Mouse (Mus musculus): ENCODE data around the gene March11. TPM values are rescaled to one million over a fixed set of nuclear protein-coding genes. Genes with fewer than 3 reads are reported as not detected.
A peak's percentile ranks its signal among the peaks of the same experiment; 100 is the strongest.

March11 gene
- under 1 TPM in 1 of 2 experiments, not detected in 1; 0.11 TPM for total RNA-seq (2021)
- long read RNA-seq, experiment 1, result 0 reads
- long read RNA-seq, experiment 2, result 0 reads

DNA sequence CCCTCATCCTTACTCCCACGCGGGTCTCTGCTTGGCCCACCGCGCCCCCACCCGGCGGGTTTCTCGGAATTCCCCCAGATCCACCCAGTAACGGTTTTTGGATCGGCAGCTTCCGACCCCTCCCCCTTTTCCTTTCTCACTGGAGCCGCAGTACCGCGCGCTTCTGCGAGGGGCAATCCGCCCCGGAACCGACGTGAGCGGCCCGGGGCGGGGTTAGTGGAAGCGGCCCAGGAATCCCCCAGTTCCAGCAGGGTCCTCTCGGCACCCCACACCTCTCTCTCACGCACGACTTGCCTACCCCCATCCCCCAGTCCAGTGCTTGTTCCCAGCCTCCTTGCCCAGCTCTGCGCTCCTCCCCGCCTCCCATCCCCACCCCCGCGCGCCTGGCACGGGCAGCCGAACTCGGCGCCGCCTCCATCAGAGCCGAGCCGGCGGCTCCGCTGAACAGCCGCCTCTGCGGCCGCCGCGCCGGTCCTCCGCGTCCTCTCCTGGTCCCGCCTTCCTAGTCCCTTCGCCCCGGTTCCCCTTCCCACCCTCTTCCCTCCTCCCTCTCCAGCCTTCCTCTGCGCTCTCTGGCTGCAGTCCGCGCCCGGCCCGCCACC, at the start of gene March11:
TSS of gene March11 (plus strand) at position 420 of the 602 bp plus-strand sequence.
- no peak for DNase-seq

DNA sequence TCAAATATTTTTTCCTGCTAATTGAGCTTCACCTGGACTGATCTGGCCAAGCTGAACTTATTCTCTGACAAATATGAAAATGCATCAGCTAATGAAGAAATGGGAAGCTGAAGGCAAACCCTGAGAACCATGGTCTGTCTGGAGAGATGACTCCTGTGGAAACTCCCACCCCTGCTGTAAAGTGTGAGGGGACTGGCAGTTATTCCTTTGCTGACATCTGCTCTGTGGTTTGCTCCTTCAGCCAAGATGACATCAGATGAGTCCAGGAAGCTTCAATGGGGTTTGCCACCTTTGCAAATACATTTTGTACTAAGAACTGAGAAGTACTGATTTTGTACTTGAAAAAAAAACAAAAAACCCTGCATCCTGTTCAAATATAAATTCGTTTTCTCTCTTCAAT, 46.5 kb upstream of the March11 start:
- no peak for DNase-seq

DNA sequence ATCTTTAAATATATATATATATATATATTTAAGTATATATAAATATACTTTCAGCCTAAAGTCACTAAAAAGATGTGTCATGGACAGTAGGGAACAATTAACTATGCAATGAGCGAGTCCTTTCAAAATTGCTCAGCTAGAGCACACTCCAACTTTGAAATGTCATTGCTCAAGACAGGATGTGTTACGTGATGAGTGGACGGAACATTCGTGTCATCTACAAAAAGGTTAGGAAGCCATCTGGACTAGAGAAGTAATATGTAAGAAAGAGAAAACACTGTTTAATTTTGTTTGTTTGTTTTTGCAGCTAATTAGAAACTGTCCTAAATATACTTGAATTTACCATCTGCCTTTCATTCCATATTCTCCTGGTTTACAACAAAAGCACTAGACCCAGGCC, 39.3 kb upstream of the March11 start:
- DNase-seq, result no peak

DNA sequence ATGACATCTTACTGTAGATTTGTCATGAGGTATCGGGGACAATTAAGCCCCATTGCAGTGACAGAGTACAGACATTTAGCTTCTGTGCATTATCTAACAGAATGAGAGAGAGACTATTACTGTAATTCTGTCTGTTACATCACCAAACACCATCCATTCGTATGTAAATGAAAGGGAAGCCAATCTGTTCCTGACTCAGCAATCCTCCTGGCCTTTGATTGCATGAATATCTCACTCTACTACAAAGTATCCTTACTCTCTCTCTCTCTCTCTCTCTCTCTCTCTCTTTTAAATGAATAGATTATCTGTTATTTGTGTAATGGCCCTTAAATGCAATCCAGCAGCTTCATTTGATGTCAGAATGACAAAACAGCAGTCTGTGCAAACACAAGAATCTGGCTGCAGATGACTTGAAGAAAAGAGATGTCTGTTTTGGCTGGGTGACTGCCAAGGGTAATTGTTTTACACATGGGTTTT, 32.8 kb upstream of the March11 start:
- no peak for DNase-seq

DNA sequence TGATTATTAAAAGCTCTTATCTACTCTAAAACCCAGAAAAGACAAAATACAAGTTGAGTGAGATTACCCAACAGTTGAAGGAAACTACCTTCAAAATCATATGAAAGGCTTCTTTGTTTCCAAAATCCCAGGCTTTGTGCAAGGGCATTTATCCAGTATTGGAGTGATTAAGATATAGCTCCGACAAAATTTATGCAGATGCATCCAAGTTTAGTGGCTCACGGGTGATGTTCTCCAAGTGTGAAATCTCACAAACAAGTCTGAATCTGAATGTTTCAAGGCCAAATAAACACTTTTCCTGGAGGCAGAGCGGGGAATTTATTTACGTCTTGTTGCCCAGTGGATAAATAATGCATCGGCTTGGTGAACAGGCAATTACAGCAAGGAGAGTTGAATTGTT, 32.2 kb upstream of the March11 start:
- no peak for DNase-seq

DNA sequence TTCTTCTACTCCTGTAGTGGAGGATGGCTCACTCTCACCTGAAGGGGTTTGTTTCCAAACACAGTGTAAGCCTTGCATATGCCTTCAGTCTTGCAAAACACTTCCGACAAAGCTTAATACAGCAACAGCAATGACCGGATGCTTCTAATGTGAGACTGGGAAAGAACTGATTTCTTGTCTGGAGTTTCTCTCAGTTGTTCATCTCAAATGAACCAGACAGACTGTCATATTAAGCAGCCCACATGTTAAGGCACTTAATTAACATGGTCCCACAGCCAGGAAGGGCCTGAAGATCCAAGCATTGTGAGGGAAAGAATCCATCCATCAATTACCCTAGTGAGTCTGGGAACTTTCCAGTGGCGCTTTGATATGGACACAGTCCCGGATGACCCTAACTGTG, 17.0 kb upstream of the March11 start:
- DNase-seq, result no peak

DNA sequence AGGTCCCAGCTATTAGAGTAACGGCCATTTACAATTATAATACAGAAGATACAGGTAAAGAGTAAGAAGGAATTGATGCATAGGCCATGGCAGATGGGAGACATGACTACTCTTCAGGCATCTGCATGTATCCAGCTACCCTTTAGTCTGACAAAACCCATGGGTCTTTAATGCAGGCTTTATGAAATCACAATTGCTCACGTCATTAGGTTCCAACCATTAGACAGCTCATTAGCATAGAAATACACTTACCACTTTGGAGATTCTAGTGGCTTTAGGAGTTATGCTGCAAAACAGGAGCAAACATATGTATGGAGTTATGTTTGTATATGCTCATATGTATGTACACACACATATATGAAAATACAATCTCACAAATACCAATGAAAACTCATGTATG, 16.0 kb upstream of the March11 start:
- DNase-seq, result no peak

DNA sequence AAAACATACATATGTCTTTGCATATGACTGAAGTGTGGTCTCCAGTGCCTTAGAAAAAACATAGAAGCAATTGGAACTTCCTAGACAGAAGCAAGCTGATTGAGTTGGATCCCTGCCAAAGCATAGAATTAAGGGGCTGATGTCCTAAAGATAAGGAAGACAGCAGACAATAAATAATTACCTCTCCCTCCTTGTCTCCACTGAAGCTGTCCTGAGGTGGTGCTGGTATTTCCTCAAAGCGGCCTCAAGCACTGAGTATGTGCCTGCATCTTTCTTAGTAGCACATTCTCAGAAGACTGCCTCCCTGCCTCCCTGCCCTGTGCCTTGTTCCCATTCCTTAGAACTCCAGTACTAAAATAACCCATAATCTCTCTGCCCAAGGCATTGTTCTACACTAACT, 15.6 kb upstream of the March11 start:
- DNase-seq, result no peak

DNA sequence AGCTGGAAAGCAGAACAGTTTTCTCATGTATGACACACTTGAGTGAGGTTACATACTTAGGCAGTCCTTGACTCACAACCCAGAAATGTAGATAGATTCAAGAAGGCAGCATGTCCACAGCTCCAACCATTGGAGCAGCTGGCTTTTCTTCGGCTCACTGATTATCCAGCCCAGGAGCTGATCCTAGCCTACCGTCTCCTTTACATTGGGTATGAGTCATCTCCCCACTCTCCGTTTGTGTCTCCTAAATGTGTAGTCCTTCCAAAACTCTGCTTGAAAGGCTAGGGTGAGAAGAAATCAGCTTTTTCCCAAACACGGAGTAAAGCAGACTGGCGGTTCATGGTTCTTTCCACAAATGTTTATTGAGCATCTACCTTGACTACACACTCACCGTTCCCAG, 10.2 kb upstream of the March11 start:
- DNase-seq, result no peak

DNA sequence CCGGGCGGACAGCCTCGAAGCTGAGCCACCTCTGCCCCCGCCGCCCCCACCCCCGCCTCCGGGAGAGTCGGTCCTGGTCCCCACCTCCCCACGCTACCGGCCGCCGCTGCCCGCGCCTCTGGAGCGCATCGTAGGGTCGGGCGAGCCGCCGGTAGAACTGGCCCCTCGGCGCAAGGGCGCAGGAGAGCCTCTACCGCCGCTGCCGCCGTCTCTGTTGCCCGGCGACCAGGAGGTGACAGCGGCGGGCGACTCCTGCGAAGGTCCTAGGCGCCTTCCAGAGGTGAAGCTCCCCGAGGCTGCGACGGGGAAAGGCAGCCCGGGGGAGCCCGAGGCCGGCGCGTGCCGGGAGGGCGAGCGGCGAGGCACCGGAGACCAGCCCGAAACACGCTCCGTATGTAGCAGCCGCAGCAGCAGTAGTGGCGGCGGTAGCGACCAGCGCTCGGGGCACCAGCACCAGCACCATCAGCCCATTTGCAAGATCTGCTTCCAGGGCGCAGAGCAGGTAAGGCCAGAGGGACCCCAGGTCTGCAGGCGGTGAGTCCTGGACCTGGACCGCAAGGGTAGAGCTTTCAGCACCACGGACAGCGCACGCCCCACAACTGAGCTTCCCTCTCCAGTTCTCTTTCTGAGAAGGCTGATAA, 563 bp downstream of the March11 start:
- DNase-seq, result peak; percentile 80

DNA sequence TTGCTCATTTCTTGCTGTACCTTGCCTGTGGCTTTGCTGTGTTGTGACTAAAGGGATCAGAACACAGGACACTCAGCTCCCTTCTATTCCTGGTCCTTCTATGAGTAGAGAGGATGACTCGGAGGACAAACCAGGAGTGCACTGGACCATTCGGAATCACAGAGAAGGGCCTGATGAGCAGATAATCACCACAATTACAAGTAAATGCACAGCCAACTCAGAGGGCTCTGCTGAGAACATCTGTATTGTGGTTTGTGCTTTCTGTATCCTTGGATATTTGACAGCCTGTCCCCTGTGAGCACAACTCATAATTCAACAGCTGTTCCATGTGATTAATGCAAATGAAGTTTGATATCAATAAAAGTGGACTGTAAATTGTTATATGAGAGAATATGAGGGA, 11.0 kb downstream of the March11 start:
- DNase-seq, result no peak

DNA sequence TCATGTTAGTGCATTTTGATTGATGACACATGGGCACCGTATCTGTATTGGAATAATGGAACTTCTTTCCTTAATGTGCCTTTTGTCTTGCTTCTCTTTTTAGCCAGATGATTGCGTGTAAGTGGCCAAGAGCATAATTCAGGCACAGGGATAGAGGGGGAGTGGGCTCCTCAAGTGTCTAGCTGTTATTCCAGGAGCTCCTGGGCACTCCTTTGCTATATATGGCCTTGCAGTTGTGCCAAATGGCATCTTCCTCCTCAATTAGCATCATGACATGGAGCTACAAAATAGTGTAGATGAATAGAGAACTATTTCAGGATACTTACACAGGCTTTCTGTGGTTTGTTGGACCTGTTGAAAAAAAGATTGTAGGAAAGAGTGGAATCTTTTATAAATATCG, 11.6 kb downstream of the March11 start:
- DNase-seq, result no peak

DNA sequence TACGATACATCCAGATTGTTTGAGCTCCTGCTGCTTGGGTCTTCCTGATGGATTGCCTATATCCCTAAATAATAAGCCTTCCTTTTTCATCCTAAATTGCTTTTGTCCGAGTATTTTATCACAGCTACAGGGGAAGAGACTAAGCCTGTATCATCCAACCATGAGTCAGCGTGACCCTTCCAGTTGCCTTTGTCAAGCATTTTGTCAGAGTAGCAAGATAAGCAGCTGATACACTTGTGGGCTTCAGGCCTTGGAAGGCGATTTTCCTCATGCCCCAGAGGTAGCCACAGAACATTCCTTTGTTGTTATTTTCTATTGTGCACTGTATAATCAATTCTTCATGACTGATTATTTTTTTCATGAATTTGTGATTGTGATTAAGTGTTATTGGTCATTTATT, 14.0 kb downstream of the March11 start:
- DNase-seq, result no peak

DNA sequence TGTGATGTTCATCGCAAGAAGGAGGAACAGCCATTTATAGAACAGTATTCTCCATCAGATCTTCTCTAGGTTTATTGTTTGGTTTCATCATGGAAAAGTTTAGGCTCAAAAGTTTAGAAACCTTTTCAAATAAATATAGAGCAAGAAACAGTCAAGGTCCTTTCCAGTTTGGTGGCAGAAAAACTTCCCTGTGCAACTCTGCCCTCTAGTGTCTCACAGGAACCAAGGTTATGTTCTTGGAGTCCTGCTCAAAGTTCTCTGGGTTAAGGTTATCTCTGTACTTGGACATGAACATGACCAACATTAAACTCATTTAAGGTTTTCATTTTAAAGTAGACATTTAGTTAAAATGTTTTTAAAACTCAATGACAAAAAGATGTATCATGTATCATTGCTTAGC, 18.3 kb downstream of the March11 start:
- DNase-seq, result no peak

DNA sequence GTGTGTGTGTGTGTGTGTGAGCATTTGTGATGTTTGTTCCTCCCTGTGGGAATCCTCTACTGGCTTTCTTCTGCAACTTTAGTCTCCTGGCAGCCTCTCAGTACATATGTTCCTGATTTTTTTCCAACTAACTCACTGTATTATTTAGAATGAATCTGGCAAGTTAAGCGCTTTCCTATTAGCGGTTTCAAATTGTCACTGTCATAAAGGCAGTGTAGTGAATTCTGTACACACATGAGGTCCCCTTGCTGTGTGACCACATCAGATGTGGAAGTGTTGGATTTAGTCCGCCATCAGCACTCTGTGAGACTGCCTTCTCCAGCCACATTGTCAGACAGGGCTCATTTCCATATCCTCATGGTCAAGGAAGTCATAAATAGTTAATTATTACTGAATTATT, 26.9 kb downstream of the March11 start:
- DNase-seq, result no peak

DNA sequence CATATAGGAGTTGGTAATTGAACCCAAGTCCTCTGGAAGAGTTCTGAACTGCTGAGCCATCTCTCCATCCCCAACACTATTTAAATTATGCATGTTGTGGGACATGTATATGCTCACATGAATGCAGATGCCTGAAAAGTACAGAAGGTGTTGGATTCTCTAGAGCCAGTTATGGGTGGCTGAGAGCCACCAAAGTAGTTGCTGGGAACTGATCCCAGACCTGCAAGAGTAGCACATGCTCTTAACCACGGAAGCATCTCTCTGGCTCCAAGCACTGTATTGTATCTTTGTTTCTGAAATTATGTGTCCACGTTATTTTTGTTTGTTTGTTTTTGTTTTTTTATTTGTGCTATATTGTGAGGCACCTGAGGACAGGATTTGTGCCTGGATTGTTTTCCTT, 28.9 kb downstream of the March11 start:
- no peak for DNase-seq

DNA sequence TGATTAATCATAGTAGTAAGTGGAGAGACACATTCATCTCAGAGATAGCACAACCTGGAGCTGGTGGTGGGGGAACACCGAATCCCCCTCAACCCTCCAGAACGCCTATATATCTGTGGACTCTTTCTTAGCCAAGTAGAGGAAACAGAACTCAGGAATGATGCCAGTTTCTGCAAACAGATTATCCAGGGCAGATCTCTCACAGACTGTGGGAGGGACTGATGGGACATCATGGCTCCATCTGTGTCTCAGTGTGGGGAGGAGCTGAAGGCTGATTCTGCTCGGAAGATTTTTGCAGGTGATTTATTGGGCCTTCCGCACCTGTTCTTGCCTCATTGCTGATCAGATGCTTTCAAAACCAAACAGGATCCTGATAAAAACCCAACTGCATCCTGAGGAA, 29.5 kb downstream of the March11 start:
- DNase-seq, result no peak

DNA sequence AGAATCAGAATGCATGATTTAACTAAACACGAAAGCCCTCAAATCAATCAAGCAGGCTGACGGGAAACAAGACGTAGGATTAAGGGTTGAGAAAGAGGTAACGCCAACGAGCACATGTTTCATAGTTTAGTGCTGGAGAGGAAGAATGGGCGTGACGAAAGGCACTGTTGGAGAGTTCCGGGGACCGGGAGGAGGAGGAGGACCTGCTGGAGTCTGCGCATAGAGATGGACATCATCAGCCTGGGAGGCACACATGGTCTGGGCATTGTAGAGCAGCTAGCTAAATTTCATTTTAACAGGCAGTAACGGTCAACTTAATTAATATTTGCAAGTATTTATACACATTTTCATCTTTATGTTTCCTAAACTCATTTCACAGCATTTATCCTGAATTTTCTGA, 31.6 kb downstream of the March11 start:
- DNase-seq, result no peak

DNA sequence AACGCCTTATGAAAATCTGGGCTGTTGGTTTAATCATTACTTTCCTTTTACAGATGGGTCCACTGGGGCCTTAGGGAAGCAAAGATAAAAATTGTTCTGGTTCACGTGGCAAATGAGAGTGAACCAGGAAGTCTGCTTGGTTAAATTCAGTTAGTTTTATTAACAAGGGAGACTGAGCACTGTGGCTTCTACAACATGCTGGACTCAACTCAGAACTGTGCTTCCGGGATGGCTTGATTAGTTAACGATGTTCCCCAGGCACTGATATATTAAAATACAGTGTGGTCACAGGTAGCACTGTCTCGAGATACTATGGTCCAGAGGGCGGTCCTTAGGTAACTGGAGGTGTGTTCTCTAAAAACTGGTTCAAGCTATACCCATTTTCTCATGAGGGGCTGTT, 32.1 kb downstream of the March11 start:
- DNase-seq, result no peak

DNA sequence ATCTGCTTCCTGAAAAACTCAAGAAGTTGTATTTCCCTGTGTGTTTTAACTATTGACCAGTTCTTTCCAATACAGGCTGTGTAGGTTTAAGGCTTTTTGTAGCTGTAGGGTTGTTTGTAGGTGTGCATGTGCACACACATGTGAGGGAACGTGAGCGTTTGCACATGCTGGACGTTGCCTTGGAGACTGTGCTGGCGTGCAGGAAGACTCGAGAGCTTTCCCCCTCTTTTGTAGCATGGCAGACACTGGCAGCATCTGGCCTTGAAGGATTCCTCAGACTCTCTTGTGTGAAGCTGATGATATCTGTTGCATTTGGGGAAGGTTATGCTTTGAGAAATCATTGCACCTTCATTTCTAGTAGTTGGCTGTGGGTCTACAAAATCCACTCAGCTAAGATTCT, 35.5 kb downstream of the March11 start:
- no peak for DNase-seq

DNA sequence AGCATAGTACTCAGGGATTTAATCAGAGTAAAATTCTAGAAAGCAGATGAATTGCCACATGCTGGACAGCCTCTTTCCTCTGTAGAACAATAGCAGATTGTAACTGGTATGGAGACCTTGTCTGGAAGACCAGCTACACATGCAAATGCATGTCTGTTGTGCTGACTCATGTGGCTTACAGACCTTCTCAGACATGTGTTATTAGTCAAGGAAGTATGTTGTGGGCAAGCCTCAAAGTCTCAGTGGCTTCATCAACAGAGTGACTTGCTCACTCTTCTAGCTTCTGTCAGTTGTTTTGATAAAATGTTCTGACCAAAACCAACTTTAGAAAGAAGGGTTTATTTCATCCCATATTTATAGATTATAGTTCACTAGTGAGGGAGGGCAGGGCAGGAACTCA, 44.8 kb downstream of the March11 start:
- DNase-seq, result no peak

DNA sequence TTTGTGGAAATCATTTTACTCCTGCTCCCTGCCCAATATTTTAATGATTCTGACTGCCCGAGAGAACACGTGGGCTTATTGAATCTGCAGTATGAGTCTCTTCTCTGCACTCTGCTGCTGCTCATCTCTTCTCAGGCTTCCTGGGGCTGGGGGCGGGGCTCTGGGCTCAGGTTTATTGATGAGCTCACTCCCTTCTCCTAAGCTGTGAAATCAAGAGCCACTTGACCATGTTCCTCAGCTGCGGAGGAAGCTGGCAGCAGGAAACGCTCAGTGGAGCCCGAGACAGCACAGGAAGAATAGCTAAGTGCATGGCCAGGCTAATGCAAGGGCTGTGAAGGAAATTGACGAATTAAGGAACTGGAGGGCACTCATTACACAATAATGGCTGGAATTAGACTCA, 56.5 kb downstream of the March11 start:
- DNase-seq, result peak; percentile 4

DNA sequence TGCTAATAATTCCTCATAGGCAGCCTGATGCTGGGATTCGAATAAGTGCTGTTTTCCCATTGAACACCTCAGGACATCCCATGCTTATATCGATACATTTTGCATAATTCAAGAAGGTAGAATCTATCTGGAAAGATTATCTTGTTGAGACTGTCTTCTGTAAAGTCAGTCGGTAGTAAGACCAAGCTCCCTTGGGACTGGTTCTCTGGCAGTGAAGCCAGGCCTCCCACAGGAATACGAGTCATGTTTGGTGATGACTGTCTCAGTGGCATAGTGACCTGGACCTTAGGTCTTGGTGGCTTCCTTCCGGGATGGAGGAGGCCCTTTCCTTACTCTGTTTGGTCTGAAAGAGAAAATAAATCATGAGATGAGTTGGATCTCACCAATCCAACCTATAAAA, 57.7 kb downstream of the March11 start:
- DNase-seq, result no peak

DNA sequence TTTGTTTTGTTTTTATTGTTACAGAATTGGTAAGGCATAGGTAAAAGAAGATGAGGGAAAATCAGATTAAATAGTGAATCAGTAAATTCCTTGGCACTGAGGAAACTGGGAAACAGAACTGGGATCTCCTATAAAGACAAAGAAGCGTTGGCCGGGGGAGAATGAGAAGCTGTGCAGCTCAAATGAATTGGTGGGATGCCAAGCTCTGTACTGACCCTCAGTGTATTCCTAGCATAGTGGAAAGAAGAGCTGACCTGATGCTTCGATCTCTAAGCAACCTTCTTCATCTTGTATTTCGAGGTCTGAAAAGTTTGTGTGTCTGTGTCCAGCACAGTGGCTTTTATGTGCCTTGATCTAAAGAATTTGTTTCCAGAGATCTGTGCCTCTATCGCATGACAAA, 64.9 kb downstream of the March11 start:
- DNase-seq, result no peak

All from gastrocnemius, postnatal 10 days (tissue).